ENCODE assay signal across 9 mouse cellular contexts in the genomic region with DNA sequence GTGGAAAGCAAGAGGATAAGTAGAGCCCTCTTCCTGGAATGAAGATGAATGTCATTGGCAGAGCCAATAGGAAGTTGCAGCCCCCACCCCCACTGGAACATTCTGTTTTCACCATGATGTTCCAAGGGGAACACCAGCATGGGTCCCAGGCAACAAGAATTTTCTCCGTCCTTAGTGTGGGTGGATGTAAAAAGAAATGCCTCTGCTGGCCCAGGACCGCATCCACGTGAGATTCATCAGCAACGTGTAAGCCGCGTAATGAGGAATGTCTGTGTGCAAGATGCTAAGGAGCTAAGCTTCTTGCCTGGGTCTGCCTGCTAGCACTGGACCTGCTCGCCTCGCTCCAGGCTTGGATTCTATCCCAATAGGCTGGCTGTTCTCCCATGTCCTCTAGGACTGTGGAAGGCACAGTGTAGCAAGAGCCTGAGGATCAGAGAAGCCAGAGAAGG. TPM values are rescaled to one million over a fixed set of nuclear protein-coding genes. Genes with fewer than 3 reads are reported as not detected.
DNase-seq lines count a peak whose midpoint lies in the region; ATAC-seq lines count a peak whose summit lies in the region.
"Had no signal": no experiment of that assay in that cellular context is flagged by ENCODE, and none has a peak within 500 bp of the region (broad histone marks: within the 10 kb centered on the region; RNA-seq: fewer than 3 reads in every experiment).

A gene (minus strand): TSS at position 50 of the 449 bp plus-strand sequence.

- H3K27ac ChIP-seq in hindbrain, embryonic 14.5 days, result no peak within 1 kb of the TSS

- no peaks in the 10 kb centered on the region for H3K4me1 ChIP-seq in hindbrain, embryonic 14.5 days (replicated peaks; ENCODE audit: control insufficient read depth, insufficient read depth, low read length)

- H3K4me2 ChIP-seq in hindbrain, embryonic 14.5 days (replicated peaks), result no peak within 1 kb of the TSS

- no peaks in the 10 kb centered on the region for H3K9me3 ChIP-seq in hindbrain, embryonic 14.5 days (ENCODE audit: control insufficient read depth, low read length)

- no peak within 1 kb of the TSS for H3K4me3 ChIP-seq in hindbrain, embryonic 14.5 days (replicated peaks; ENCODE audit: low read length)

- no peaks in the 10 kb centered on the region for H3K27me3 ChIP-seq in hindbrain, embryonic 14.5 days (ENCODE audit: control insufficient read depth, insufficient read depth, low read length)

- 94% methylated on average over 8 of the region's 8 CpGs for WGBS in hindbrain, embryonic 14.5 days

- DNase-seq in kidney, postnatal 14 days, result peak; percentile 38
- no peak for DNase-seq in kidney, adult 11 months
- peak; percentile 84 to 91 for DNase-seq in cerebellum, adult 18-20 months
- peak; percentile 49 to 54 for DNase-seq in kidney, postnatal 36 days
- DNase-seq in right cerebral cortex, postnatal 14 days, result peak; percentile 24
- no peak for DNase-seq in T-cell, adult 2 months (ENCODE audit: low spot score)
- no peak for DNase-seq in hindbrain, embryonic 14.5 days (ENCODE audit: low spot score)

- ATAC-seq in megakaryocyte, adult 5-6 weeks (ENCODE audit: poor library complexity, severe bottlenecking), result no peak
- ATAC-seq in hindbrain, embryonic 14.5 days (ENCODE audit: low FRiP score), result no peak

- H3K9ac ChIP-seq in hindbrain, embryonic 14.5 days, result no peak within 1 kb of the TSS

- H3K36me3 ChIP-seq in hindbrain, embryonic 14.5 days (replicated peaks; ENCODE audit: control insufficient read depth, insufficient read depth), result no peaks in the 10 kb centered on the region

RNA-seq across cellular contexts. Expression of the gene that starts here (rescaled TPM):
- not detected in 2 replicates for total RNA-seq in megakaryocyte, adult 5-6 weeks (2015)
- total RNA-seq in megakaryocyte, adult 5-6 weeks (2017), result not detected in 2 replicates
- polyA plus RNA-seq in hindbrain, embryonic 14.5 days (2014; fragmentation: Nextera tagmentation; extraction: Ambion mirVana), result 0.20 and 0.62 TPM in 2 replicates
- total RNA-seq: ES-E14 had no signal

Comparison
In these comparisons a context has a peak if more than half of its experiments do, and no peak if none do; other contexts are left out.
1. DNase-seq: peak in kidney, postnatal 14 days (single experiment), cerebellum, adult 18-20 months (2 of 2), kidney, postnatal 36 days (2 of 2) and right cerebral cortex, postnatal 14 days (single experiment); none in kidney, adult 11 months (single experiment), T-cell, adult 2 months (single experiment) and hindbrain, embryonic 14.5 days (single experiment).